Mouse (Mus musculus): ENCODE measurements at regions not wholly inside any gene's neighbourhood (a gene's known extent, or its start where the extent isn't known, plus 50 kb on each side); places are given as distances from the start of the nearest gene placed in this dataset.
"Not testable (repeated sequence)": the region's sequence is repeated elsewhere in the genome, so short reads cannot be mapped to it uniquely, and the experiment has no call there.

DNA sequence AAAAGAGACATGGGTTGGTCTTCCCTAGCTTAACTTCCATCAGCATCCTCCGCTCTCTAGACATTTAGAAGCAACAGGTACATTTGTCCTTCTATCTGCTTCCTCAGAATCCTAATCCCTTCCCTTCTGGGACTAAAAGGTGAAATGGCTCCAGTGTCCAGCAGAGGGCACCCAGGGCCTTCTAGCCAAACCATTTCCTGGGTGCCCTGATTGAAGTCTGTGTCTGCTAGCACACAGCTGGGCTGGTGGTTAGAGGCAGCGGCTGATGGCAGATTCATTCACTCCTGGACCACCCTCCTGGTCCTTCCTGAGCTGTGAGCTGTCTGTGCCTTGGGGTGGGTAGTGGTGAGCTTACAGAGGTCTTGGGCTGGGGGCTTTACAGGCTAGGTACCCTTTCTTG is 76.5 kb upstream of the Col13a1 start:
- Histone ChIP-seq H3K4me2 (no peak overlapping the region), H3K4me3 (no peak overlapping the region), H3K9ac (no peak overlapping the region), H3K9me3 (no peaks in the 10 kb centered on the region), H3K27ac (no peak overlapping the region), H3K27me3 (no peaks in the 10 kb centered on the region), H3K4me1 (peaks cover 9% of the 10 kb centered on the region), H3K36me3 (no peaks in the 10 kb centered on the region)
- WGBS, result 43% methylated on average over 2 of the region's 2 CpGs
- ATAC-seq (ENCODE audit: borderline replicate concordance, extremely low read depth, low FRiP score, low TSS enrichment), result no peak

- H3K9me3 ChIP-seq, result no peaks in the 10 kb centered on the region
- H3K27ac ChIP-seq, result no peak overlapping the region
- H3K4me1 ChIP-seq, result peaks cover 13% of the 10 kb centered on the region
- peak; percentile 50 for ATAC-seq (ENCODE audit: borderline replicate concordance, extremely low read depth, low FRiP score, low TSS enrichment)
- WGBS, result 8% methylated on average over 3 of the region's 3 CpGs
- H3K9ac ChIP-seq, result no peak overlapping the region
- H3K27me3 ChIP-seq, result no peaks in the 10 kb centered on the region
- no peak overlapping the region for H3K4me3 ChIP-seq
- H3K4me2 ChIP-seq, result no peak overlapping the region
- H3K36me3 ChIP-seq, result no peaks in the 10 kb centered on the region
These were observed 70.9 kb upstream of the Col13a1 start for GRCm38 (mm10) chr10:62049782-62050192.

GRCm38 (mm10) chr10:62044408-62044807 is 65.5 kb upstream of the Col13a1 start:
- H3K27me3 ChIP-seq, result no peaks in the 10 kb centered on the region
- H3K9ac ChIP-seq, result no peak overlapping the region
- H3K4me3 ChIP-seq, result no peak overlapping the region
- peaks cover 12% of the 10 kb centered on the region; the same call in 1 of the 2 replicates for H3K4me1 ChIP-seq
- no peak overlapping the region for H3K4me2 ChIP-seq
- WGBS, result 44% methylated on average over 3 of the region's 3 CpGs
- H3K36me3 ChIP-seq, result no peaks in the 10 kb centered on the region
- no peak overlapping the region for H3K27ac ChIP-seq
- ATAC-seq (ENCODE audit: borderline replicate concordance, extremely low read depth, low FRiP score, low TSS enrichment), result peak; percentile 52; the same call in 1 of the 2 replicates
- H3K9me3 ChIP-seq, result 0 out of 2 replicates have a peak, but pooled peaks cover 4% of the 10 kb centered on the region

DNA sequence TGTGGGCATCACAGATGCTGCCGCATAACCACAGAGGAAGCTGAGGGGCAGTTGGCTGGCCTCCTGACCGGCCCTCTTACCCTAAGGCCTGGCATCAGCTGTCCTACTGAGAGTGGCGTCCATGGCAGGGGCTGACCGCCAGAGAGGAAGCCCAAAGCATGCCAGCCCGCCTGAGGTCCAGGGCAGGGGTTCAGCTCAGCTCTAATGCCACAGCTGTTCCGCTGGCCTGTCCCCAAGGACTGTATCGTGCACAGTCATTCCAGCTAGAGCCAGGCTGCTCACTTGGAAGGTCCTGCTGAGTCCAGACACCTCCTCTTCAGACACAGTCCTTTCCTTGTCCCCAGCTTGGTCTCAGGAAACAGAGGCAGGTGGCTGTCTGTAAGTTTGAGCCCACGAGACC is 61.0 kb upstream of the Col13a1 start:
- Histone ChIP-seq H3K9ac (no peak overlapping the region), H3K27me3 (no peaks in the 10 kb centered on the region), H3K4me2 (no peak overlapping the region), H3K4me3 (no peak overlapping the region), H3K27ac (no peak overlapping the region), H3K9me3 (0 out of 2 replicates have a peak, but pooled peaks cover 4% of the 10 kb centered on the region), H3K4me1 (peaks cover 20% of the 10 kb centered on the region), H3K36me3 (no peaks in the 10 kb centered on the region)
- no peak for ATAC-seq (ENCODE audit: borderline replicate concordance, extremely low read depth, low FRiP score, low TSS enrichment)
- WGBS, result 91% methylated on average over 8 of the region's 8 CpGs

DNA sequence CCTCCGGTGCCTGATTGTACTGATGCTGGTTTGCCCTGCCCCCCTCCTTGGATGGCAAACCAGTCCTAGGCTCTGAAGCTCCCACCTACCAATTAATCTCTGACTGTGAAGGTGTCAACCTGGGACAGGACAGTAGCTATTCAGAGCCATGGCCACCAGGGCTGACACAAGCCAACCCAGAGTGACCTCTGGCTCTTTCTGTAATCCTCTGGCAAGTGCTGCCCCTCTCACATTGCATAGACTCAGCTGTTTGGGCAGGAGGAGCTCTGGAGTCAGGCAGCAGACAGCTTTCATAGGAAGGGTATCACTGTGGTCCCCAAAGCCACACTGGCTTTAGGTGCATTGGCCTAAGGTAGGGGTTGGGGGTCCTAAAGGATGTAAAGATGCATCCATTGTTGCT is 59.7 kb upstream of the Col13a1 start:
- Histone ChIP-seq H3K4me2 (no peak overlapping the region), H3K36me3 (no peaks in the 10 kb centered on the region), H3K27me3 (no peaks in the 10 kb centered on the region), H3K9ac (no peak overlapping the region), H3K9me3 (0 out of 2 replicates have a peak, but pooled peaks cover 4% of the 10 kb centered on the region), H3K4me3 (no peak overlapping the region), H3K27ac (no peak overlapping the region), H3K4me1 (peaks cover 11% of the 10 kb centered on the region)
- ATAC-seq (ENCODE audit: borderline replicate concordance, extremely low read depth, low FRiP score, low TSS enrichment), result no peak
- 71% methylated on average over 1 of the region's 1 CpGs for WGBS

- Histone ChIP-seq H3K9me3 (0 out of 2 replicates have a peak, but pooled peaks cover 4% of the 10 kb centered on the region), H3K4me1 (peaks cover 10% of the 10 kb centered on the region), H3K27me3 (no peaks in the 10 kb centered on the region), H3K4me3 (no peak overlapping the region), H3K4me2 (no peak overlapping the region), H3K9ac (no peak overlapping the region), H3K27ac (peak overlapping the region; percentile 30; the same call in 1 of the 2 replicates), H3K36me3 (no peaks in the 10 kb centered on the region)
- WGBS, result 44% methylated on average over 9 of the region's 9 CpGs
- peak; percentile 76; the same call in 1 of the 2 replicates for ATAC-seq (ENCODE audit: borderline replicate concordance, extremely low read depth, low FRiP score, low TSS enrichment)
These were observed 58.7 kb upstream of the Col13a1 start for GRCm38 (mm10) chr10:62037402-62038199.

DNA sequence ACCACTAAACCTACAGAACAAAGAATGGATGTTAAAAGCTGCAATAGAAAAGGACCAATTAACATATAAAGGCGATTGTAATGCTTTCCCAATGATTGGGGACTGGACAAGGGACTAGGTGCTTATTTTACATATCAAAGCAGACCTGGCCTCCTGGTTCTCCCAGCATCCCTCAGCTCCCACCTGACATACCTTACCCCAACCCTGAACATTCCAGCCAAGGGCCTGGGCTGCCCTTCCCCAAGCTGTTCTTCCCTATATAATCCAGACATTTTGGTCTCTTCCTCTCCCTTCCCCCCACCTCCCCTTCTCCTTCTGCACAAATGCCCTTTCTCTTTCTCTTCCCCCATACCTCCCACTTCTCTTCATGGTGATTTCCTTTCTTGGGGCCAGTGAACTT is 57.9 kb upstream of the Col13a1 start:
- peaks cover 10% of the 10 kb centered on the region for H3K4me1 ChIP-seq
- 33% methylated on average over 1 of the region's 1 CpGs for WGBS
- H3K27ac ChIP-seq, result no peak overlapping the region
- H3K4me2 ChIP-seq, result no peak overlapping the region
- H3K9ac ChIP-seq, result no peak overlapping the region
- no peaks in the 10 kb centered on the region for H3K36me3 ChIP-seq
- H3K9me3 ChIP-seq, result 0 out of 2 replicates have a peak, but pooled peaks cover 4% of the 10 kb centered on the region
- no peak overlapping the region for H3K4me3 ChIP-seq
- no peak for ATAC-seq (ENCODE audit: borderline replicate concordance, extremely low read depth, low FRiP score, low TSS enrichment)
- H3K27me3 ChIP-seq, result no peaks in the 10 kb centered on the region

- Histone ChIP-seq H3K4me1 (peaks cover 10% of the 10 kb centered on the region), H3K27ac (no peak overlapping the region), H3K36me3 (no peaks in the 10 kb centered on the region), H3K4me3 (no peak overlapping the region), H3K9ac (no peak overlapping the region), H3K4me2 (no peak overlapping the region), H3K27me3 (no peaks in the 10 kb centered on the region), H3K9me3 (no peaks in the 10 kb centered on the region)
- 60% methylated on average over 6 of the region's 6 CpGs for WGBS
- no peak for ATAC-seq (ENCODE audit: borderline replicate concordance, extremely low read depth, low FRiP score, low TSS enrichment)
These were observed 55.4 kb upstream of the Col13a1 start for GRCm38 (mm10) chr10:62034291-62034690.

DNA sequence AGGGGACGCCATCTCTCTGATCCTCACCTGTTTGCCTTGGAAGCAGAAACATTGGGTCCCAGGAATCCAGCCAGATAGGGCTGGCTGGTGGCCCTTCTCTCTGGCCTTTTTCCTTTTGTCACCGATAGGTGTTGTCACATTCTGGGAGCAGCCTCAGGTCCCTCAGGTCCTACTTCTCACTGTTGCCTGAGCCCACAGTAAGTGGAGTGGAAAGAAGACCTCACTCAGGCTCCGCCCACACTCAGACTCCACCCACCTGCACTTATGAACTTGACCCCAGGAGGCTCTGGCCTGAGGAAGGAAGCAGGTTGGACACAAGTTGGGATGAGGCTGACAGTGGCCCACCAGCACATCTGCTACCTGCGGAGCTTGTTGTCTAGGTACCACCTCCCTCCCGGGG is 54.8 kb upstream of the Col13a1 start:
- no peak overlapping the region for H3K4me2 ChIP-seq
- no peak overlapping the region for H3K27ac ChIP-seq
- H3K4me3 ChIP-seq, result no peak overlapping the region
- no peak for ATAC-seq (ENCODE audit: borderline replicate concordance, extremely low read depth, low FRiP score, low TSS enrichment)
- WGBS, result 76% methylated on average over 5 of the region's 5 CpGs
- no peaks in the 10 kb centered on the region for H3K27me3 ChIP-seq
- no peaks in the 10 kb centered on the region for H3K36me3 ChIP-seq
- H3K9ac ChIP-seq, result no peak overlapping the region
- H3K9me3 ChIP-seq, result no peaks in the 10 kb centered on the region
- peaks cover 10% of the 10 kb centered on the region for H3K4me1 ChIP-seq

DNA sequence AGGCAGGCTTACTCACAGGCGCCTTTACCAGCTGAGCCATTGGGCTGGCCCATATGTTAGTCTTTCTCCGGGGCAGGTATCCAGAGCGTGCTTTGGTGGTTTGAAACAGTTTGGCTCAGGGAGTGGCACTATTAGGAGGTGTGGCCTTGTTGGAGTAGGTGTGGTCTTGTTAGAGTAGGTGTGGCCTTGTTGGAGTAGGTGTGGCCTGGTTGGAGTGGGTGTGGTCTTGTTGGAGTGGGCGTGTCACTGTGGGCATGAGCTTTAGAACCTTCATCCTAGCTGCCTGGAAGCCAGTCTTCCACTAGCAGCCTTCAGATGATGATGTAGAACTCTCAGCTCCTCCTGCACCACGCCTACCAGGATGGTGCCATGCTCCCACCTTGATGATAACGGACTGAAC is 53.1 kb upstream of the Col13a1 start:
- H3K4me1 ChIP-seq; ATAC-seq (ENCODE audit: borderline replicate concordance, extremely low read depth, low FRiP score, low TSS enrichment); H3K27ac ChIP-seq; H3K9ac ChIP-seq; H3K27me3 ChIP-seq; H3K9me3 ChIP-seq; H3K4me2 ChIP-seq; H3K36me3 ChIP-seq; H3K4me3 ChIP-seq: not testable (repeated sequence)
- WGBS, result 83% methylated on average over 6 of the region's 6 CpGs

GRCm38 (mm10) chr10:62029271-62029670 is 50.4 kb upstream of the Col13a1 start:
- Histone ChIP-seq H3K9me3 (no peaks in the 10 kb centered on the region), H3K4me2 (no peak overlapping the region), H3K36me3 (no peaks in the 10 kb centered on the region), H3K4me1 (peaks cover under 1% of the 10 kb centered on the region), H3K4me3 (no peak overlapping the region), H3K9ac (no peak overlapping the region), H3K27me3 (no peaks in the 10 kb centered on the region), H3K27ac (no peak overlapping the region)
- ATAC-seq (ENCODE audit: borderline replicate concordance, extremely low read depth, low FRiP score, low TSS enrichment), result no peak
- 75% methylated on average over 2 of the region's 2 CpGs for WGBS

Data from lung, embryonic 15.5 days (tissue).